ENCODE assay signal across 8 mouse cellular contexts in genomic region chr1:52170057-52170456, GRCm38 (mm10). TPM values are rescaled to one million over a fixed set of nuclear protein-coding genes. Genes with fewer than 3 reads are reported as not detected.
DNase-seq lines count a peak whose midpoint lies in the region; ATAC-seq lines count a peak whose summit lies in the region.

No protein-coding gene starts in this region.

- ATAC-seq in midbrain, embryonic 12.5 days (ENCODE audit: low FRiP score, low read depth) = peak; percentile 66
- ATAC-seq in neutrophil, adult 5-6 weeks (ENCODE audit: extremely low read depth, insufficient number of reproducible peaks, low FRiP score, poor library complexity, severe bottlenecking) = peak; percentile 50; the same call in 1 of the 2 replicates

- 9% methylated on average over 3 of the region's 3 CpGs for WGBS in midbrain, embryonic 12.5 days
- 7% methylated on average over 3 of the region's 3 CpGs for WGBS in midbrain, embryonic 10.5 days
- WGBS in embryonic facial prominence, embryonic 10.5 days = 6% methylated on average over 3 of the region's 3 CpGs
- WGBS in limb, embryonic 10.5 days = 6% methylated on average over 3 of the region's 3 CpGs

- H3K36me3 ChIP-seq in midbrain, embryonic 12.5 days = no peaks in the 10 kb centered on the region
- no peaks in the 10 kb centered on the region for H3K36me3 ChIP-seq in midbrain, embryonic 10.5 days
- H3K36me3 ChIP-seq in embryonic facial prominence, embryonic 10.5 days (replicated peaks) = no peaks in the 10 kb centered on the region
- H3K36me3 ChIP-seq in limb, embryonic 10.5 days = no peaks in the 10 kb centered on the region

- no peak overlapping the region for H3K9ac ChIP-seq in midbrain, embryonic 12.5 days (replicated peaks)

- H3K4me2 ChIP-seq in midbrain, embryonic 12.5 days (replicated peaks) = no peak overlapping the region

- no peaks in the 10 kb centered on the region for H3K27me3 ChIP-seq in midbrain, embryonic 12.5 days
- H3K27me3 ChIP-seq in midbrain, embryonic 10.5 days (ENCODE audit: low read depth, poor library complexity, severe bottlenecking) = no peaks in the 10 kb centered on the region
- no peaks in the 10 kb centered on the region for H3K27me3 ChIP-seq in embryonic facial prominence, embryonic 10.5 days (replicated peaks; ENCODE audit: low read depth, poor library complexity, severe bottlenecking)
- H3K27me3 ChIP-seq in limb, embryonic 10.5 days (ENCODE audit: low read depth, poor library complexity, severe bottlenecking) = no peaks in the 10 kb centered on the region

- no peaks in the 10 kb centered on the region for H3K9me3 ChIP-seq in midbrain, embryonic 12.5 days
- H3K9me3 ChIP-seq in midbrain, embryonic 10.5 days (replicated peaks) = no peaks in the 10 kb centered on the region
- H3K9me3 ChIP-seq in embryonic facial prominence, embryonic 10.5 days = no peaks in the 10 kb centered on the region
- H3K9me3 ChIP-seq in limb, embryonic 10.5 days (replicated peaks) = no peaks in the 10 kb centered on the region

- no peak overlapping the region for H3K4me3 ChIP-seq in midbrain, embryonic 12.5 days
- no peak overlapping the region for H3K4me3 ChIP-seq in midbrain, embryonic 10.5 days
- no peak overlapping the region for H3K4me3 ChIP-seq in embryonic facial prominence, embryonic 10.5 days
- H3K4me3 ChIP-seq in limb, embryonic 10.5 days = no peak overlapping the region

- peak; percentile 61 for DNase-seq in adrenal gland, postnatal 10 days
- DNase-seq in adrenal gland, adult 8-10 months = no peak
- no peak for DNase-seq in midbrain, embryonic 10.5 days (ENCODE audit: low spot score)
- DNase-seq in embryonic facial prominence, embryonic 10.5 days (ENCODE audit: low spot score) = peak; percentile 56
- peak; percentile 52 for DNase-seq in limb, embryonic 10.5 days (ENCODE audit: low spot score)
- DNase-seq in urinary bladder, postnatal 4 days (ENCODE audit: low spot score in 2 of 2) = no peak

- H3K4me1 ChIP-seq in midbrain, embryonic 12.5 days = no peaks in the 10 kb centered on the region
- H3K4me1 ChIP-seq in midbrain, embryonic 10.5 days = no peaks in the 10 kb centered on the region
- H3K4me1 ChIP-seq in embryonic facial prominence, embryonic 10.5 days = no peaks in the 10 kb centered on the region
- peaks cover 9% of the 10 kb centered on the region for H3K4me1 ChIP-seq in limb, embryonic 10.5 days

- no peak overlapping the region for H3K27ac ChIP-seq in midbrain, embryonic 12.5 days (replicated peaks)
- no peak overlapping the region for H3K27ac ChIP-seq in midbrain, embryonic 10.5 days (replicated peaks)
- no peak overlapping the region for H3K27ac ChIP-seq in embryonic facial prominence, embryonic 10.5 days (replicated peaks)
- H3K27ac ChIP-seq in limb, embryonic 10.5 days = no peak overlapping the region

RNA-seq across cellular contexts. Expression of gene Stat1, which starts 50.8 kb away (rescaled TPM):
- 10 to 100 TPM; 42.6 to 52.4 TPM for total RNA-seq in adrenal gland, postnatal 10 days (2021)
- total RNA-seq in adrenal gland, adult 8-10 months (2022) = 100 to 1,000 TPM in 1 of 4 experiments, 10 to 100 TPM in 3; 67.0 to 111 (median 83.5) TPM
- 14.2 and 14.7 TPM in 2 replicates for polyA plus RNA-seq in midbrain, embryonic 12.5 days (2016; fragmentation: Nextera tagmentation; extraction: Ambion mirVana)
- polyA plus RNA-seq in midbrain, embryonic 10.5 days (2016; fragmentation: Nextera tagmentation; extraction: Ambion mirVana) = 11.2 and 14.6 TPM in 2 replicates
- polyA plus RNA-seq in embryonic facial prominence, embryonic 10.5 days (2016; fragmentation: Nextera tagmentation; extraction: Ambion mirVana) = 10.9 and 11.5 TPM in 2 replicates
- polyA plus RNA-seq in limb, embryonic 10.5 days (2016; fragmentation: Nextera tagmentation; extraction: Ambion mirVana) = 7.2 and 10.5 TPM in 2 replicates
- 342 and 358 TPM in 2 replicates for total RNA-seq in neutrophil, adult 5-6 weeks (2017)

Comparison
In these comparisons a context has a peak if more than half of its experiments do, and no peak if none do; other contexts are left out.
1. DNase-seq: peak in adrenal gland, postnatal 10 days (single experiment), embryonic facial prominence, embryonic 10.5 days (single experiment) and limb, embryonic 10.5 days (single experiment); none in adrenal gland, adult 8-10 months (single experiment), midbrain, embryonic 10.5 days (single experiment) and urinary bladder, postnatal 4 days (0 of 2).